Mouse (Mus musculus) right cerebral cortex, postnatal 25 days (tissue): Measurements from ENCODE around the gene Fez1.
A peak's percentile ranks its signal among the peaks of the same experiment; 100 is the strongest.

Experiments used
- DNase-seq: peaks from one replicate; pipeline ENCODE4 v3.0.0; 2022

The Fez1 gene

GRCm38 (mm10) chr9:36821644-36822000 lies at the start of gene Fez1:
Fez1 (plus strand) TSS chr9:36821864.
- DNase-seq = peak; percentile 90

DNA sequence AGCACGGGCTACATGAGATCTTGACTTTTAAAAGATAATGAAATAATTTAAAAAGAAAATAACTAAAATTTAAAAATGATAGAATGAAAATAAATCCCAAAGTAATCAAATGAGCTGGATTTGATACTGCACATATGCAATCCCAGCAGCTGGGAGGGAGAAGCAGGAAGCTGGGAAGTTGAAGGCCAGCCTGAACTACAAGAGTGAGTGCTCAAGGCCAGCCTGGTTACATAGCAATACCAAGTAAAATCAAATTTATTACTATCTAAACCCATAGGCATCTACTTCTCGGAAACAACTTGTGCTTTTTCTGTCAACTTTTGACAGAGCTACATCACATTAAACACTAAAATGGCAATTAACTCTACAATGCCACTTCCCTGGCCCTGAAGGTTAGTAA lies 37.7 kb upstream of the Fez1 start:
- DNase-seq = no peak

DNA sequence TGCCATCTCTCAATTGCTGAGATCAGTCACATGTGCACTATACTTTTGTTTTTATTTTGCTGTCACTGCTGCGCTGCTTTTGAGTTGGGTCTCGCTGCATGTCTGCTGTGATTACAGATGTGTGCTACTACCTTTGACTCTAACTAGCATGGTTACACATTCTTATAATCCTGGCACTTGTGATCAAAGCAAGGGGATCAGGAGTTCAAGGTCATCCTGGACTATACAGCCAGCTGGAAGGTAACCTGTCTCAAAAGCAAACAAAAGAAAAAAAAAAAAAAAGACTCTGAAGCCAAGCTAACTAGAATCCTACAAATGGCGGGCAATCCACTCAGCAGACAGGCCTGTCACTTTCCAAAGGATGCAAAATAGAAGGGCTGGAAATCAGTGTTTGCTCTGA lies 29.5 kb upstream of the Fez1 start:
- no peak for DNase-seq

- DNase-seq = no peak
Observed at GRCm38 (mm10) chr9:36794487-36794886, 27.2 kb upstream of the Fez1 start.

GRCm38 (mm10) chr9:36795556-36795955 lies 26.1 kb upstream of the Fez1 start:
- DNase-seq = no peak

- DNase-seq = no peak
Observed at GRCm38 (mm10) chr9:36796224-36796623, 25.4 kb upstream of the Fez1 start.

GRCm38 (mm10) chr9:36796781-36797555 lies 24.7 kb upstream of the Fez1 start, which contains the start of gene Ei24:
Ei24 (minus strand) TSS chr9:36797393.
- peak; percentile 86 for DNase-seq

DNA sequence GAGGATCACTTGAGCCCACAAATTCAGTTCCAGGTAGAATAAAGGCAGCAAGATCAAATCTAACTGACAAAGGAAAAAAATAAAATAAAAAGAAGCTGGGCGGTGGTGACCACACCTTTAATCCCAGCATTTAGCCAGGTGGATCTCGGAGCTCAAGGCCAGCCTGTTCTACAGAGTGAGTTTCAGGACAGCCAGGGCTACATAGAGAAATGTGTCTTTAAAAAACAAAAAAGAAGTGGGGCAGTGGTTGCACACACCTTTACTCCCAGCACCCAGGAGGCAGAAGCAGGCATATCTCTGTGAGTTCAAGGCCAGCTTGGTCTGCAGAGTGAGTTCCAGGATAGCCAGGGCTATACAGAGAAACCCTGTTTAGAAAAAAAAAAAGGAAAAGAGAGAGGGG lies 19.7 kb upstream of the Fez1 start:
- no peak for DNase-seq

DNA sequence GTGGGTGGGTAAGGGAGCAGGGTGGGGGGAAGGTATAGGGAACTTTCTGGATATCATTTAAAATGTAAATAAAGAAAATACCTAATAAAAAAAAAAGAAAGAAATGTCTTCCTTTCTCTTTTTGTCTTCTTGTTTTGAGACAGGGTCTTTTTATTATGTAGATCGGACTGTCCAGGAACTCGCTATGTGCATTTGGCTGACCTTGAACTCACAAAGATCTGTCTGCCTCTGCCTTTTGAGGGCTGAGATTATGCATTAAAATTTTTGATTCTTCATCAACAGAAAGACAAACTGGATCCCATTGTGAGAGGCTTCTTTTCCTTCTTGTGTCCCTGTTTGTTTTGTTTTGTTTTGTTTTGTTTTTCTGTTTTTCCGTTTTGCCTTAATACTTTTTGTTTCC lies 18.7 kb upstream of the Fez1 start:
- DNase-seq = no peak

DNA sequence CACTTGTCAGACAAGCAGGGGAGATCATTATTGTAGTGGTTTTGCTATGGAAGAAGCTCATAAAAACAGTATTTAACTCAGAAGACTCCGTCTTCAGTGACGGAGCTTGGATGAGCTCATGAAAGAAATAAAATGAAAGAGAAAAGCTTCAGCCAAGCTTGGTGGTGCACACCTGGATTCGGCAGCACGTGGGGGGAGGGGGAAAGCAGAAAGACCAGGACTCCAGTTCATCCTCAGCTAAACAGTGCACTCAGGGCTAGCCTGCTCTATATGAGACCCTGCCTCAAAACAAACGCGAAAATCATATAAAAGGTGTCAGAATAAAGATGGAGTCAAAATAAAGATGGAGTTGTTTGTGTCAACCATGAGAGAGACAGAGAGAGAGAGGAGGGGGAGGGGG lies 18.3 kb upstream of the Fez1 start:
- DNase-seq = no peak

GRCm38 (mm10) chr9:36803926-36804325 lies 17.7 kb upstream of the Fez1 start:
- no peak for DNase-seq

- DNase-seq = no peak
Observed at GRCm38 (mm10) chr9:36805256-36805975, 16.2 kb upstream of the Fez1 start.

DNA sequence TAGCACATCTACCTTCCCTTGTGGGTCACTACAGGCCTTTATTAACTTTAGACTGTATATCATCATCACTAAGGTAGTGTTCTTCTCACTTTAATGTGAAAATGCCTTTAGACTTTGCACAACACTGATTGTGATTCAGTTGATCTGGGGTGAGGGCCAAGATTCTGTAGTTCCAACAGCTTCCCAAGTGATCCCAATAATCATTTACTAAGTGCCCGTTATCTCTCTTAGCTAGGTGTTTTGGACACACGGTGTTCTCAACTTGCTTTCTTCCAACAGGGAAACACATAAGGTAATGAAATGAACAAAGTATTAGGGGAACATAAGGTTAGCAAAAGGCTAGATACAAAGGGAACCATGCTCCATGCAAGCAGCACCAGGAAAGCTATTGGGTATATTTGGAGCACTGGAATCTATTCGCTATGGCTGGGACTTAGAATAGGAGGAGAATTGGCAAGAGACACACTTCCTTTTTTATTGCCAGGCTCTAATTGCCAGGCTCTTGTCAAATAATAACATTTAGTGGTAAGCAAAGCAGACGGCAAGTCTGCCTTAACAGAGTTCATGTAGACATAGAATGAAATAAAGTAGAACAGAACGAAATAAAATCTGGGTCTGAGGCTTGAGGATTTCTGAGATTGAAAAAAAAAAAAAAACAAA lies 13.4 kb upstream of the Fez1 start:
- no peak for DNase-seq

DNA sequence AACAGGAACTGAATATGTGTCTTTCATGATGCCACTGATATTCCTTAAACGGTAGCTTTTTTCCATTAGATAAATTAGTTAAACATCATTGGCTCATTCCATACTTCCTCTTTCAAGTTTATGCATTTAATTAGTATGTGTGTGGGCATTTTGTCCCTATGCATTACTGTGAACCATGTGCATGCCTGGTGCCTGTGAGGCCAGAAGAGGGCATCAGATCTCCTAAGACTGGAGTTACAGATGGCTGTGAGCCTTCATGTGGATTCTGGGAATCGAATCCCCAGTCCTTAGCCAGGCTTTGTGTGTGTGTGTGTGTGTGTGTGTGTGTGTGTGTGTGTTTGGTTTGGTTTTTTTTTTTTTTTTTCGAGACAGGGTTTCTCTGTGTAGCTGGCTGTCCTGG lies 7.2 kb upstream of the Fez1 start:
- DNase-seq = no peak

DNA sequence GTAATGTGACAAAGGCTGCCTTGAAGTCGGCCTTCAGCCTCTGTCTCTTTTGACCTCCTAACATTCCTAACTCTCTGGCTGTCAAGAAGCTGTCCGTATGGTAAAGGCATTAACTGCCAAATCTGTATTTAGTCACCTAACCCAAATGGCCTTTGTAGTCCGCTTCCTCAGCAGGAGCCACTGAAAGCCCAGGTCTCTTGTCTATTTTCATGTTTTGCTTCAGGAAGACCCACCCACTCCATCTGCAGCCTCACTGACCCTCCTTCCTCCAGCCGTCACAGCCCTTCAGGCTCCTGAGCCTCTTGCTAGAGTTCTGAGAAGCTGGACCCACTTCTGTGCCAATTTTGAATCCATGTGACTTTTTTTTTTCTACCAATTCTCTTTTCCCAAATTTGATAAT lies 2.8 kb upstream of the Fez1 start:
- no peak for DNase-seq

DNA sequence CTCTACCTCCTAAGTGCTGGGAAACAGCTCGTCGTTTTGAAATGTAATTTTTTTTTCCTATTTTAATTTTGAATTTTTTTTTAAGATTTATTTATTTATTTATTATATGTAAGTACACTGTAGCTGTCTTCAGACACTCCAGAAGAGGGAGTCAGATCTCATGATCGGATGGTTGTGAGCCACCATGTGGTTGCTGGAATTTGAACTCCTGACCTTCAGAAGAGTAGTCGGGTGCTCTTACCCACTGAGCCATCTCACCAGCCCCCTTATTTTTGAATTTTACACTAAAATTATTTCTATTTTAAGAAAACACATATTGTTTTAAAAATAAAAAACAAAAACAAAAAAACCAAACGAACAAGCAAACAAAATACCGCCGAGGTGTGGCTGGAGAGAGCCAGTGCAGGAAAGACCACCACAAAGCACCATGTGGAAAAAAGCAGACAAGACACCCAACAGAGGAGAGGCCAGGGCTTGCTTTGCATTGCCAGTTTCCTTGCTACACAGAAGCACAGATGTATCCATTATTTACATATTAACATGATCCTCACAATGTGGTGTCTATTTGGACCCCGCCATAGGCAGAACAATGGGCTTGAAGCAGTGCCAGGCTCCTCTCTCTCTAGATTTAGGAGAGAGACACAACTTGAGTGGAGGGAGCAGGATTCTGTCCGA lies 558 bp upstream of the Fez1 start:
- DNase-seq = no peak

- no peak for DNase-seq
Observed at GRCm38 (mm10) chr9:36822024-36822423, 360 bp downstream of the Fez1 start.

DNA sequence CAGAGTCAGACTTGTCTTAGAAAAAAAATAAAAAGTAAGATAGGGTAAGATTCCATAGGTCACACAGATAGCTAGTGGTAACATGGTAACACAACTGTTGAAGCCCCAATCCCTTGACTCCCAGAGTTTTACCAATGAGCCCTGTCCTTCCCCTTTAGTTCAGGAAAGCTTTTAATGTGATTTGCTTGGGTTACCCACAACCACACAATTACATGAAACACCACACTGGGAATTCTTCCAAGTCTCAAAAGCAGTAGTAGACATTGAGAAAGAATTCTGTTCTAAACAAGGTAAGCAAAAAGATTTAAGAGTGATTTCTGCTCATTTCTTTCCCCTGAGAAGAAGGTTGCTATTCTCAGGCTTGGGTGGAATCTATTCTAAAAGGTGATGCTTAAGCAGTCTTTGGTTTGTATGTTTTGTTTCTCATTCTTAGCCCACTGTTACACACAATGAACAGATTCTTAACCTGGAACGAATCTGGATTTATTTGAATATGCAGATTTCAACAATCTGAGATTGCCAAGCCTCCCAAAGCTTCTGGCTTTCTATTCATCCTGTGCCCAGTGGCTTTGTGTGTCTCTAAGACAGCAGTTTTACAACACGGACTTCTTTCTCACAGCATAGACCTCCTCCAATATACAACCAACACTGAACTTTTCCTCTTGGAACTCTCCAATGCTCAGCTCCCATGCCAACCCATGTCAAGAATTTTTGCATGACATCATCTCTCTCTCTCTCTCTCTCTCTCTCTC lies 5.1 kb downstream of the Fez1 start:
- DNase-seq = no peak

DNA sequence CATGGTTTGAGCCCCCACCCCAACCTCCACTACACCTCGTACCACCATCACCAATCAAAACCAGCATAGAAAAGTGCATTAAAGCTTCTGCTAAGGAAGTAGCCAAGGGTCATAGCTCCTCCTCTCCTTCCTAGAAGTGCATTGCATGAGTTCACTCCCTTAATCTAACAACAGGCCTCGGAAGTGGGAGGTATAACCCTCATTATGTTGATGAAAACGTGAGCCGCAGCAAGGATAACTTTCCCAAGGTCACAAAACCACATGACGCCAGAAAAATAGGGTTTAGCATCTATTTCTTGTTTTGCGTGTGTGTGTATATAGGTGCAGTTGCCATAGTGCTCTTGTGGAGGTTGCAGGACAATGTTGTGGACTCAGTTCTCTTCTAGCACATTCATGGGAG lies 9.7 kb downstream of the Fez1 start:
- no peak for DNase-seq

GRCm38 (mm10) chr9:36832529-36832928 lies 10.9 kb downstream of the Fez1 start:
- peak; percentile 92 for DNase-seq

DNA sequence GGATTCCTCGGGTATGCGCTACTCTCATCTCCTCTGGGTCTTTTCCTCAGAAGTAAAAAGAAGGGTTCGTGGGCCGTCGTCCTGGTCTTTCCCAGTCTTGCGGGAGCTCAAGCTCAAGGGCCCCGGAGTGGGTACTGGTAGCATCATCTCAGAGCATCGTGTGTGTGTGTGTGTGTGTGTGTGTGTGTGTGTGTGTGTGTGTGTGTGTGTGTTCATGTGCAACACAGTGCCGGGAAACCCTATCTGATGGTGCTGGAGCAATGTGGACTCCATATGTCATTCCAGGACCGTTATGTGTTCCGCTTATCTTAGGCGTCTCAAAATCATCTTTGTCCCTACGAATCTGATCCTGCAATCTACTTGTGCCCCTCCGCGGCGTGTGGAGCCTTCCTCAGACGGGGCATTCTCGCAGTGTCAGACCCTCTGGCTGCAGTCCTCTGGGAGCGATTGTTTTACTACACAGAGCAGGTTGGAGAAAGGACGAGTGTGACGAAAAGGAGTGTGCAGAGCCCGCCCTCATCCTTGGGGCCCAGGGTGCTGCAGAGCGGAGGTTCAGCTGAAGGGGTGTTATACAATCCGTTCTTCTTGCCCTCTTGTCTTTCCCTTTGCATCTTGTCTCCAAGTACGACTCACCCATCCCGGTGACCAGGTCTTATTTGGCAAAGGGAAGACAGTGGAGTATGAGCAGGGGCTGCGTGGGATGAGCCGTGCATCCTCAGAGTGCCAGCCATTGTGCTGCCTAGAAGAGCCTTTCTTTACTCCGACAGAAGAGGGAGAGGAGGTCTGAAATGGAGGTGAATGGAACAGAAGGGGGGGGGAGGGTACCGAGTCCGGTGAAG lies 11.6 kb downstream of the Fez1 start:
- DNase-seq = peak; percentile 65

- no peak for DNase-seq
Observed at GRCm38 (mm10) chr9:36833914-36834313, 12.2 kb downstream of the Fez1 start.
